Mouse (Mus musculus) ES-E14 (cell line): ENCODE results near the gene Als2cr12. TPM values are rescaled to one million over a fixed set of nuclear protein-coding genes. Genes with fewer than 3 reads are reported as not detected.

Experiments
- DNase-seq: peaks from one replicate; pipeline ENCODE4 v3.0.0-alpha.2; 2013; ENCODE audit warnings: low read depth, low spot score
- H3K27ac ChIP-seq: 2 replicates; pipeline ENCODE4 v1.5.1; 2012; ENCODE audit warnings: low read depth, mild to moderate bottlenecking, low read length, moderate library complexity, mixed read lengths; ENCODE audit not compliant: poor library complexity, insufficient read depth, severe bottlenecking
- H3K36me3 ChIP-seq: 2 replicates; pipeline ENCODE4 v1.6.1; 2012; ENCODE audit warnings: mild to moderate bottlenecking, low read length, moderate library complexity, mixed read lengths; ENCODE audit not compliant: control insufficient read depth, poor library complexity, insufficient read depth, severe bottlenecking
- H3K4me1 ChIP-seq, 2 experiments: fragments of 150-350 bp in 1 of 2; sonication (generic) in 1 of 2; 2 replicates each; pipeline ENCODE4 v1.6.1; 2012; ENCODE audit warnings: low read length in 2 of 2, mild to moderate bottlenecking in 1 of 2, mixed read lengths in 1 of 2; ENCODE audit not compliant: control insufficient read depth in 2 of 2, insufficient read depth in 2 of 2, poor library complexity in 1 of 2
- H3K4me3 ChIP-seq, 2 experiments: fragments of 150-350 bp in 1 of 2; sonication (generic) in 1 of 2; 2 replicates each; pipeline ENCODE4 v1.5.1; 2012; ENCODE audit warnings: low read length in 2 of 2, low read depth in 1 of 2, mild to moderate bottlenecking in 1 of 2, mixed read lengths in 1 of 2; ENCODE audit not compliant: insufficient read depth in 1 of 2, poor library complexity in 1 of 2, severe bottlenecking in 1 of 2
- H3K9ac ChIP-seq: 2 replicates; pipeline ENCODE4 v1.6.1; 2012; ENCODE audit warnings: low read depth, mild to moderate bottlenecking, low read length, mixed read lengths; ENCODE audit not compliant: poor library complexity, insufficient read depth, severe bottlenecking
- H3K9me3 ChIP-seq: fragments of 150-350 bp; sonication (generic); 2 replicates; pipeline ENCODE4 v1.6.1; 2012; ENCODE audit warnings: low read depth, mild to moderate bottlenecking, low read length; ENCODE audit not compliant: control insufficient read depth, insufficient read depth
- CHD2 ChIP-seq: IDR thresholded peaks from 2 replicates; pipeline ENCODE4 v1.6.1; 2014; ENCODE audit warnings: mild to moderate bottlenecking, low read depth, low read length, inconsistent platforms
- HCFC1 ChIP-seq: IDR thresholded peaks from 2 replicates; pipeline ENCODE4 v1.6.1; 2012; ENCODE audit warnings: low read length, inconsistent platforms, borderline replicate concordance; ENCODE audit not compliant: insufficient read depth
- MAFK ChIP-seq: IDR thresholded peaks from 2 replicates; pipeline ENCODE4 v1.6.1; 2014; ENCODE audit warnings: mild to moderate bottlenecking, low read depth, low read length, inconsistent platforms; ENCODE audit not compliant: insufficient read depth
- ZC3H11A ChIP-seq: IDR thresholded peaks from 2 replicates; pipeline ENCODE4 v1.6.1; 2012; ENCODE audit warnings: low read depth, mild to moderate bottlenecking, inconsistent platforms, low read length, borderline replicate concordance
- ZNF384 ChIP-seq: IDR thresholded peaks from 2 replicates; pipeline ENCODE4 v1.6.1; 2012; ENCODE audit warnings: low read depth, low read length, inconsistent platforms
- in situ Hi-C, 2 experiments: fragments of 600-800 bp; cut with MboI; formaldehyde crosslinking; loops; one replicate each; pipeline ENCODE4 v1.15.1; 2025; ENCODE audit warnings: low sequenced_read_pairs in 2 of 2, inconsistent platforms in 1 of 2; ENCODE audit not compliant: unreplicated experiment in 2 of 2
- total RNA-seq: library from RNA; depleted of rRNA; stranded (reverse); fragments of 300-350 nt; gene quantifications from 2 replicates; pipeline ENCODE4 v1.2.3, GENCODE M21; 2012

Als2cr12 gene
- total RNA-seq, 1 experiment: 0.22 TPM

- no peak overlapping the region for H3K9ac ChIP-seq
- peaks cover 2% of the 10 kb centered on the region; the same call in 1 of the 2 replicates for H3K36me3 ChIP-seq
- H3K9me3 ChIP-seq: no peaks in the 10 kb centered on the region
- DNase-seq: no peak
- TF ChIP-seq HCFC1 (no peak), MAFK (no peak), ZNF384 (no peak), CHD2 (no peak), ZC3H11A (no peak)
- no peak overlapping the region for H3K27ac ChIP-seq
- no peak overlapping the region for H3K4me3 ChIP-seq
- peaks cover 4% of the 10 kb centered on the region in 2 experiments; a peak in 1 of 4 replicates for H3K4me1 ChIP-seq
- in situ Hi-C loops: no loop called here
These were observed 25.2 kb upstream of the Als2cr12 start for GRCm38 (mm10) chr1:58720988-58721387.

DNA sequence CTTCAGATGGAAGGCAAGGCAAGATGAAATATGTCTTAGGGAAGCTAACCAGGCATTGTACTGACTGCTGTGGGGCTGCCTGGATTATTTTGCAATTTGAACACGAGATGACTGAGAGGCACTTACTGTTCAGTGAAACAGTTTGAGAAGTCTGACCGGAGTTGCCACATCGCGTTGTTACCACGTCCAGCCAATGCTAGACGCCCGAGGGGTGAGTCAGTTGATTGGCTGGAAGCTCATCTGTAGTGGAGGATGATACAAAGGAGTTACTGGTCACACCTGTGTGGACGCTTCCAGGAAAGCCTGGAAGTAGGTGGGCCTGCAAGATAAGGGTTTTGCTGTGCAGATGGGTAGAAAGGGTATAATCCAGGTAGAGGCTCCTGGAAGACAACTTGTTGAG lies 24.3 kb upstream of the Als2cr12 start:
- H3K9me3 ChIP-seq: no peaks in the 10 kb centered on the region
- peaks cover 2% of the 10 kb centered on the region; the same call in 1 of the 2 replicates for H3K36me3 ChIP-seq
- DNase-seq: no peak
- no peak overlapping the region for H3K9ac ChIP-seq
- in situ Hi-C loops: no loop called here
- no peaks in the 10 kb centered on the region; a peak in 1 of 4 replicates for H3K4me1 ChIP-seq
- H3K4me3 ChIP-seq: no peak overlapping the region
- no peak overlapping the region for H3K27ac ChIP-seq
- no peak for TF ChIP-seq CHD2
- TF ChIP-seq ZC3H11A: no peak
- no peak for TF ChIP-seq ZNF384
- no peak for TF ChIP-seq MAFK
- TF ChIP-seq HCFC1: no peak

DNA sequence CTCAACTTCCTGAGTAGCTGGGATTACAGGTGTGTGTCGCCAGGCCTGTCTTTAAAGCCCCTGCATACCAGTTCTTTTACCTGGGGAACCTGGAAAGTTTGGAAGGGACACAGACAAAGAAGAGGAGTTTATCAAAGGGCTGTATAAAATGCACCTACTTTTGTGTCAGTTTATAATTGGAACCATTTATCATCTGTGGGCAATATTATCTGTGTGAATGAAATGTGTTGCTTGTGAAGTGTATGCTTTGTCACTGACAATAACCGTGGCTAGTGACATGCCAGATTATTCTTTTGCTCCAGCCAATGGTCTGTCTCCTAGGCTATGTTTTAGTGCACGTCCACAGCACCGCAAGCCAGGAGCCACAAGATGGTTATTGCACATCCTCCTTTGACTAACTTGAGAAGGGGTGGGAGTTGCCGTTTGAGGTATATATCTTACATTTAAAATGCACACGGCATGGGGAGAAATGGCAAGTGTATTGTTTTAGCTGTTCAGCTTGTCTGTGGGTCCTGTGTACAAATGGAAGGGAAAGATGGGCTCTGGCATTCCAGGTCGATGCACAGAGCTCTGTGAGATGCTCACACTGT lies 23.7 kb upstream of the Als2cr12 start:
- in situ Hi-C loops: no loop called here
- no peak for TF ChIP-seq MAFK
- H3K36me3 ChIP-seq: peaks cover 2% of the 10 kb centered on the region; the same call in 1 of the 2 replicates

DNA sequence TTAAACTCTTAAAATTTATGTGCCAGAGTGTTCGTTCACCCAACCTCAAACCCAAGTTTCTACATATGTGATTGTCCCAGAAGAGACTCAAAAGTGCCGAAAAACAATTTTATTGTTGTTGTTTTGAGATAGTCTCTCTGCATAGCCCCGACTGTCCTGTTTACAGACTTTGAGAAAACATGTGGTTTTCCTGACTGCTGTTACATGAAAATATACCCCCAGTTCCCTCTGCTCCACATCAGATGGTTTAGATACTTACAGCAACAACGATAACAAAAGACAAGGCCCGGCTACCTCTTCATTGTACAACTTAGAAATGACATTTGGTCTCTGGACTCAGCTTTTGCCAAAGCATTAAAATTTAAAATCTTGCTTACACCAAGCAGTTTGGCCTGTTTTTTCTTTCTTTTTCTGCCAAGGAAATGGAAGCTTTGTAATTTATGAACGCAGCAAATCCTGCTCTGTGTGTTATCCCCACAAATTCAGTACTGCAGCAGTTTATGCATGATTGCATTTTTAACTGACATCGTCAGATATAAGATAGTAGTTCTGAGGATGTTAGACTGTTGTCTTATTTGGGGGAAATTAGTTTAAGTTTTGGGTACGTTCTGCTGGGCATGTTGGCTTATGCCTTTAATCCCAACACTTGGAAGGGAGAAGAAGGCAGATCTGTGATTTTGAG lies 21.9 kb upstream of the Als2cr12 start:
- H3K36me3 ChIP-seq: peaks cover 2% of the 10 kb centered on the region; the same call in 1 of the 2 replicates
- H3K4me1 ChIP-seq: peaks cover 0 to 4% of the 10 kb centered on the region in 2 experiments; a peak in 2 of 4 replicates
- H3K9me3 ChIP-seq: no peaks in the 10 kb centered on the region
- TF ChIP-seq ZNF384: no peak
- no peak for TF ChIP-seq HCFC1
- TF ChIP-seq ZC3H11A: no peak
- in situ Hi-C loops: no loop called here
- no peak overlapping the region for H3K4me3 ChIP-seq
- no peak for DNase-seq
- H3K9ac ChIP-seq: no peak overlapping the region
- no peak overlapping the region for H3K27ac ChIP-seq

More for the DNA sequence above, 23.7 kb upstream of the Als2cr12 start:
- H3K4me1 ChIP-seq: no peaks in the 10 kb centered on the region; a peak in 1 of 4 replicates
- H3K9ac ChIP-seq: no peak overlapping the region
- no peaks in the 10 kb centered on the region for H3K9me3 ChIP-seq
- no peak overlapping the region for H3K4me3 ChIP-seq
- no peak overlapping the region for H3K27ac ChIP-seq
- no peak for DNase-seq

DNA sequence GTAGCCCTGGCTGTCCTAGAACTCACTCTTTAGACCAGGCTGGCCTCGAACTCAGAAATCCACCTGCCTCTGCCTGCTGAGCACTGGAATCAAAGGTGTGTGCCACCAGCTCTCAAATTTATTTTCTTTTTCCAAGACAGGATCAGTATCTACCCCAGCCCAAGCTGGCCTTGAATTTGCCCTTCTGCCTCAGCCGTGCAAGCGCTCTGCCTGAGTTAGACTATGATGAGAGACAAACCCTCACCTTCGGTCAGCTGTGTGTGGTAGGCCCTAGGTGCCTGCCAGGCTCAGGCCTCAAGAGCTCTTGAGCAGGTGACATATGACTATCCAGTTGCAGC lies 21.1 kb upstream of the Als2cr12 start:
- Histone ChIP-seq H3K9ac (no peak overlapping the region), H3K36me3 (peaks cover 2% of the 10 kb centered on the region; the same call in 1 of the 2 replicates)
- in situ Hi-C loops: no loop called here

More for the DNA sequence above, 21.1 kb upstream of the Als2cr12 start:
- Histone ChIP-seq H3K4me1 (peaks cover 0 to 6% of the 10 kb centered on the region in 2 experiments; a peak in 2 of 4 replicates), H3K9me3 (no peaks in the 10 kb centered on the region), H3K27ac (no peak overlapping the region), H3K4me3 (no peak overlapping the region)
- no peak for DNase-seq
- TF ChIP-seq ZC3H11A (no peak), CHD2 (no peak), ZNF384 (no peak), HCFC1 (no peak), MAFK (no peak)
